13 mouse cellular contexts compared by ENCODE assay signal in genomic region chr12:51694096-51694495, GRCm38 (mm10). TPM values are rescaled to one million over a fixed set of nuclear protein-coding genes. Genes with fewer than 3 reads are reported as not detected.
DNase-seq lines count a peak whose midpoint lies in the region; ATAC-seq and TF ChIP-seq lines count a peak whose summit lies in the region.
"Had no signal": no experiment of that assay in that cellular context is flagged by ENCODE, and none has a peak within 500 bp of the region (broad histone marks: within the 10 kb centered on the region; RNA-seq: fewer than 3 reads in every experiment).

No protein-coding gene starts in this region.

- TF ChIP-seq CTCF in gastrocnemius, adult 2 months (IDR thresholded peaks at IDR 0.05), result no peak
- no peak for TF ChIP-seq CTCF in kidney, postnatal 0 days (IDR thresholded peaks at IDR 0.05; ENCODE audit: low read depth)
- TF ChIP-seq CTCF in liver, postnatal 0 days (IDR thresholded peaks at IDR 0.05; ENCODE audit: low read depth), result no peak

- no peak overlapping the region for H3K9ac ChIP-seq in kidney, postnatal 0 days (ENCODE audit: low read depth, low read length)
- H3K9ac ChIP-seq in liver, postnatal 0 days (replicated peaks), result peak overlapping the region; percentile 12; the same call in 1 of the 2 replicates

- peaks cover 12% of the 10 kb centered on the region; the same call in 1 of the 2 replicates for H3K4me1 ChIP-seq in kidney, postnatal 0 days (replicated peaks; ENCODE audit: insufficient read depth, low read length)
- peaks cover 17% of the 10 kb centered on the region for H3K4me1 ChIP-seq in liver, postnatal 0 days (ENCODE audit: insufficient read depth)

- no peak overlapping the region for H3K4me3 ChIP-seq in gastrocnemius, adult 2 months
- no peak overlapping the region for H3K4me3 ChIP-seq in kidney, postnatal 0 days (replicated peaks; ENCODE audit: low read depth, low read length)
- H3K4me3 ChIP-seq in liver, postnatal 0 days (ENCODE audit: low read depth, low read length), result no peak overlapping the region
- H3K4me3 ChIP-seq: midbrain, embryonic 10.5 days had no signal

- H3K9me3 ChIP-seq in kidney, postnatal 0 days (replicated peaks; ENCODE audit: low read length), result no peaks in the 10 kb centered on the region
- no peaks in the 10 kb centered on the region for H3K9me3 ChIP-seq in liver, postnatal 0 days (ENCODE audit: low read length)
- H3K9me3 ChIP-seq: midbrain, embryonic 10.5 days had no signal

- TF ChIP-seq EP300 in liver, postnatal 0 days (IDR thresholded peaks at IDR 0.05; ENCODE audit: low read depth), result no peak

- intact Hi-C loops in gastrocnemius, adult 2 months (cut with DNase I), result no loop called here

- no peaks in the 10 kb centered on the region for H3K36me3 ChIP-seq in kidney, postnatal 0 days (ENCODE audit: insufficient read depth, low read length)
- H3K36me3 ChIP-seq in liver, postnatal 0 days (replicated peaks; ENCODE audit: insufficient read depth, low read length), result no peaks in the 10 kb centered on the region
- H3K36me3 ChIP-seq: midbrain, embryonic 10.5 days had no signal

- ATAC-seq in kidney, postnatal 0 days (replicated peaks; ENCODE audit: low FRiP score, low read depth), result no peak
- no peak for ATAC-seq in liver, postnatal 0 days

- H3K27me3 ChIP-seq in kidney, postnatal 0 days (ENCODE audit: insufficient read depth, low read length), result no peaks in the 10 kb centered on the region
- no peaks in the 10 kb centered on the region for H3K27me3 ChIP-seq in liver, postnatal 0 days (ENCODE audit: insufficient read depth, low read length)

- peak overlapping the region; percentile 99 for H3K27ac ChIP-seq in gastrocnemius, adult 2 months
- H3K27ac ChIP-seq in kidney, postnatal 0 days, result peak overlapping the region; percentile 74
- H3K27ac ChIP-seq in liver, postnatal 0 days (ENCODE audit: low read depth), result peak overlapping the region; percentile 78
- H3K27ac ChIP-seq: midbrain, embryonic 10.5 days had no signal

- no peak for DNase-seq in gastrocnemius, adult 2 months
- no peak for DNase-seq in gastrocnemius, postnatal 10 days
- no peak for DNase-seq in kidney, postnatal 0 days (ENCODE audit: low spot score)
- DNase-seq in kidney, postnatal 36 days, result no peak
- DNase-seq in R1 (ENCODE audit: low read depth, low spot score), result peak; percentile 77
- no peak for DNase-seq in liver, postnatal 0 days
- no peak for DNase-seq in cerebellum, adult 9-10 months
- no peak for DNase-seq in right cerebral cortex, postnatal 36 days (ENCODE audit: low spot score in 2 of 2)
- DNase-seq: cerebellum, postnatal 36 days; kidney, postnatal 4 days; right cerebral cortex, postnatal 25 days; thymus, postnatal 36 days had no signal

- H3K4me2 ChIP-seq in kidney, postnatal 0 days (ENCODE audit: low read length), result no peak overlapping the region
- 0 out of 2 replicates have a peak overlapping the region, but pooled peaks have one; percentile 33 for H3K4me2 ChIP-seq in liver, postnatal 0 days (ENCODE audit: low read depth, low read length)

RNA-seq across cellular contexts. Expression of gene Strn3, which starts 2.4 kb away (rescaled TPM):
- total RNA-seq in gastrocnemius, adult 2 months (2021), result 100 to 1,000 TPM; 142 to 174 TPM
- total RNA-seq in gastrocnemius, postnatal 10 days (2021), result 100 to 1,000 TPM; 137 to 138 TPM
- 44.1 and 46.3 TPM in 2 replicates for polyA plus RNA-seq in kidney, postnatal 0 days (2015; fragmentation: Nextera tagmentation; extraction: Ambion mirVana)
- 11.5 and 11.9 TPM in 2 replicates for polyA plus RNA-seq in liver, postnatal 0 days (2015; fragmentation: Nextera tagmentation; extraction: Ambion mirVana)

RNA-seq across cellular contexts. Expression of gene Ap4s1, which starts 3.3 kb away (rescaled TPM):
- 10 to 100 TPM; 60.2 to 61.3 TPM for total RNA-seq in gastrocnemius, adult 2 months (2021)
- total RNA-seq in gastrocnemius, postnatal 10 days (2021), result 10 to 100 TPM; 40.6 to 43.7 TPM
- polyA plus RNA-seq in kidney, postnatal 0 days (2015; fragmentation: Nextera tagmentation; extraction: Ambion mirVana), result 37.9 and 48.3 TPM in 2 replicates
- 14.9 and 17.2 TPM in 2 replicates for polyA plus RNA-seq in liver, postnatal 0 days (2015; fragmentation: Nextera tagmentation; extraction: Ambion mirVana)
